In genomic region chr2:152950358-152951064, GRCm38 (mm10) we compare ENCODE assay signal across 10 mouse cellular contexts. TPM values are rescaled to one million over a fixed set of nuclear protein-coding genes. Genes with fewer than 3 reads are reported as not detected.
A peak's percentile ranks its signal among the peaks of the same experiment; 100 is the strongest.
DNase-seq lines count a peak whose midpoint lies in the region; ATAC-seq and TF ChIP-seq lines count a peak whose summit lies in the region.
"Had no signal": no experiment of that assay in that cellular context is flagged by ENCODE, and none has a peak within 500 bp of the region (broad histone marks: within the 10 kb centered on the region; RNA-seq: fewer than 3 reads in every experiment).

No protein-coding gene starts in this region.

- no peak overlapping the region for H3K4me3 ChIP-seq in lung, embryonic 15.5 days
- H3K4me3 ChIP-seq in lung, postnatal 0 days (ENCODE audit: low read depth, low read length): no peak overlapping the region
- H3K4me3 ChIP-seq in limb, embryonic 13.5 days: peak overlapping the region; percentile 65
- H3K4me3 ChIP-seq: erythroblast, embryonic 14.5 days had no signal

- H3K4me1 ChIP-seq in lung, embryonic 15.5 days: peaks cover 11% of the 10 kb centered on the region; the same call in 1 of the 2 replicates
- H3K4me1 ChIP-seq in lung, postnatal 0 days (ENCODE audit: insufficient read depth, low read depth, low read length): peaks cover 5% of the 10 kb centered on the region; the same call in 1 of the 2 replicates
- H3K4me1 ChIP-seq in limb, embryonic 13.5 days: peaks cover 23% of the 10 kb centered on the region

- H3K9ac ChIP-seq in lung, embryonic 15.5 days: no peak overlapping the region
- H3K9ac ChIP-seq in lung, postnatal 0 days (replicated peaks; ENCODE audit: low read depth): no peak overlapping the region
- peak overlapping the region; percentile 77; the same call in 1 of the 2 replicates for H3K9ac ChIP-seq in limb, embryonic 13.5 days

- no peak for TF ChIP-seq CTCF in lung, postnatal 0 days (IDR thresholded peaks at IDR 0.05)

- DNase-seq in cerebellum, adult 9-11 months: peak; percentile 47
- DNase-seq in cerebellum, postnatal 25 days: no peak
- no peak for DNase-seq in lung, postnatal 0 days (ENCODE audit: low spot score)
- peak; percentile 40 for DNase-seq in testis, postnatal 14 days (ENCODE audit: low spot score)
- no peak for DNase-seq in layer of hippocampus, adult 9-11 months
- DNase-seq in urinary bladder, postnatal 36 days (ENCODE audit: low spot score in 2 of 2): no peak
- DNase-seq: thymus, postnatal 4 days had no signal

- peak overlapping the region; percentile 97; the same call in 1 of the 2 replicates for H3K4me2 ChIP-seq in lung, embryonic 15.5 days
- H3K4me2 ChIP-seq in lung, postnatal 0 days (replicated peaks; ENCODE audit: low read depth, low read length): no peak overlapping the region
- peak overlapping the region; percentile 97 for H3K4me2 ChIP-seq in limb, embryonic 13.5 days (replicated peaks)

- 43% methylated on average over 11 of the region's 11 CpGs for WGBS in lung, embryonic 15.5 days
- 33% methylated on average over 11 of the region's 11 CpGs for WGBS in lung, postnatal 0 days
- 36% methylated on average over 11 of the region's 11 CpGs for WGBS in limb, embryonic 13.5 days

- peaks cover 90% of the 10 kb centered on the region for H3K27me3 ChIP-seq in lung, embryonic 15.5 days
- peaks cover 19% of the 10 kb centered on the region for H3K27me3 ChIP-seq in lung, postnatal 0 days (replicated peaks; ENCODE audit: insufficient read depth, low read length)
- peaks cover 77% of the 10 kb centered on the region for H3K27me3 ChIP-seq in limb, embryonic 13.5 days

- no peaks in the 10 kb centered on the region for H3K9me3 ChIP-seq in lung, embryonic 15.5 days
- no peaks in the 10 kb centered on the region for H3K9me3 ChIP-seq in lung, postnatal 0 days (ENCODE audit: low read length)
- H3K9me3 ChIP-seq in limb, embryonic 13.5 days: no peaks in the 10 kb centered on the region

- TF ChIP-seq EP300 in lung, postnatal 0 days (IDR thresholded peaks at IDR 0.05): no peak

- H3K36me3 ChIP-seq in lung, embryonic 15.5 days: no peaks in the 10 kb centered on the region
- H3K36me3 ChIP-seq in lung, postnatal 0 days (ENCODE audit: insufficient read depth, low read length): no peaks in the 10 kb centered on the region
- H3K36me3 ChIP-seq in limb, embryonic 13.5 days: no peaks in the 10 kb centered on the region

- H3K27ac ChIP-seq in lung, embryonic 15.5 days: no peak overlapping the region
- H3K27ac ChIP-seq in lung, postnatal 0 days (ENCODE audit: low read length): no peak overlapping the region
- no peak overlapping the region for H3K27ac ChIP-seq in limb, embryonic 13.5 days

- ATAC-seq in lung, embryonic 15.5 days (ENCODE audit: borderline replicate concordance, extremely low read depth, low FRiP score, low TSS enrichment): no peak
- no peak for ATAC-seq in lung, postnatal 0 days
- ATAC-seq in limb, embryonic 13.5 days (ENCODE audit: low FRiP score, low read depth): no peak

RNA-seq across cellular contexts. Expression of gene Dusp15, which starts 1.0 kb away (rescaled TPM):
- polyA plus RNA-seq in lung, embryonic 15.5 days (2015; fragmentation: Nextera tagmentation; extraction: Ambion mirVana): 0.13 and 0.30 TPM in 2 replicates
- not detected in 2 replicates for polyA plus RNA-seq in lung, postnatal 0 days (2015; fragmentation: Nextera tagmentation; extraction: Ambion mirVana)
- 0.56 and 0.75 TPM in 2 replicates for polyA plus RNA-seq in limb, embryonic 13.5 days (2015; fragmentation: Nextera tagmentation; extraction: Ambion mirVana)
- polyA plus RNA-seq: erythroblast, embryonic 14.5 days had no signal

RNA-seq across cellular contexts. Expression of gene Ttll9, which starts 11.8 kb away (rescaled TPM):
- polyA plus RNA-seq in lung, embryonic 15.5 days (2015; fragmentation: Nextera tagmentation; extraction: Ambion mirVana): 0.67 and 1.1 TPM in 2 replicates
- 1.1 and 1.8 TPM in 2 replicates for polyA plus RNA-seq in lung, postnatal 0 days (2015; fragmentation: Nextera tagmentation; extraction: Ambion mirVana)
- 0.32 and 0.39 TPM in 2 replicates for polyA plus RNA-seq in limb, embryonic 13.5 days (2015; fragmentation: Nextera tagmentation; extraction: Ambion mirVana)
- polyA plus RNA-seq: erythroblast, embryonic 14.5 days had no signal

RNA-seq across cellular contexts. Expression of gene Foxs1, which starts 17.5 kb away (rescaled TPM):
- 7.6 and 8.6 TPM in 2 replicates for polyA plus RNA-seq in lung, embryonic 15.5 days (2015; fragmentation: Nextera tagmentation; extraction: Ambion mirVana)
- 11.0 and 13.2 TPM in 2 replicates for polyA plus RNA-seq in lung, postnatal 0 days (2015; fragmentation: Nextera tagmentation; extraction: Ambion mirVana)
- polyA plus RNA-seq in limb, embryonic 13.5 days (2015; fragmentation: Nextera tagmentation; extraction: Ambion mirVana): 0.65 and 0.66 TPM in 2 replicates
- polyA plus RNA-seq: erythroblast, embryonic 14.5 days had no signal

RNA-seq across cellular contexts. Expression of gene Mylk2, which starts 39.4 kb away (rescaled TPM):
- polyA plus RNA-seq in lung, embryonic 15.5 days (2015; fragmentation: Nextera tagmentation; extraction: Ambion mirVana): 0.05 TPM in 2 replicates
- polyA plus RNA-seq in lung, postnatal 0 days (2015; fragmentation: Nextera tagmentation; extraction: Ambion mirVana): 0.04 TPM in 1 of 2 replicates, not detected in the other
- 0.05 and 0.08 TPM in 2 replicates for polyA plus RNA-seq in limb, embryonic 13.5 days (2015; fragmentation: Nextera tagmentation; extraction: Ambion mirVana)
- polyA plus RNA-seq: erythroblast, embryonic 14.5 days had no signal

Comparison
In these comparisons a context has a peak if more than half of its experiments do, and no peak if none do; other contexts are left out.
1. DNase-seq: peak in cerebellum, adult 9-11 months (single experiment) and testis, postnatal 14 days (single experiment); none in cerebellum, postnatal 25 days (0 of 2), lung, postnatal 0 days (single experiment), layer of hippocampus, adult 9-11 months (single experiment) and urinary bladder, postnatal 36 days (0 of 2).